Mouse (Mus musculus) kidney, postnatal 36 days (tissue): Measurements from ENCODE around the gene Recql.
"Not testable (repeated sequence)": the region's sequence is repeated elsewhere in the genome, so short reads cannot be mapped to it uniquely, and the experiment has no call there.

Source experiments
- DNase-seq, 2 experiments: peaks; one replicate each; pipeline ENCODE4 v3.0.0; 2021 to 2022; ENCODE audit warnings: mixed read lengths in 2 of 2

Recql gene

GRCm38 (mm10) chr6:142363019-142363576 lies 23.8 kb downstream of the Recql start:
- DNase-seq = peak in 1 of 2 experiments; percentile 40

GRCm38 (mm10) chr6:142362036-142362435 lies 24.9 kb downstream of the Recql start:
- no peak for DNase-seq

GRCm38 (mm10) chr6:142357106-142357505 lies 29.8 kb downstream of the Recql start:
- no peak for DNase-seq

GRCm38 (mm10) chr6:142352099-142352498 lies 34.8 kb downstream of the Recql start:
- not testable (repeated sequence) for DNase-seq

- peak; percentile 18 to 31 for DNase-seq
Measured at GRCm38 (mm10) chr6:142347431-142348385, 39.2 kb downstream of the Recql start.

GRCm38 (mm10) chr6:142346181-142347110 lies 40.4 kb downstream of the Recql start:
- no peak for DNase-seq

- DNase-seq = peak; percentile 89 to 91
Measured at GRCm38 (mm10) chr6:142345440-142346038, 41.3 kb downstream of the Recql start, which contains the start of gene Pyroxd1. Gene Pyroxd1, plus strand, starts transcription at chr6:142345654.

- peak; percentile 41 to 73 for DNase-seq
Measured at GRCm38 (mm10) chr6:142343561-142343960, 43.3 kb downstream of the Recql start.

- no peak for DNase-seq
Measured at GRCm38 (mm10) chr6:142339576-142339975, 47.3 kb downstream of the Recql start.

GRCm38 (mm10) chr6:142338961-142339360 lies 47.9 kb downstream of the Recql start:
- DNase-seq = no peak

- DNase-seq = no peak
Measured at GRCm38 (mm10) chr6:142329201-142329600, 57.7 kb downstream of the Recql start.

- no peak for DNase-seq
Measured at GRCm38 (mm10) chr6:142326598-142326997, 60.3 kb downstream of the Recql start.

GRCm38 (mm10) chr6:142322881-142323280 lies 64.0 kb downstream of the Recql start, which contains the start of gene Slco1a5:
Gene Slco1a5, minus strand, starts transcription at chr6:142322981.
- no peak for DNase-seq

GRCm38 (mm10) chr6:142317106-142317505 lies 69.8 kb downstream of the Recql start:
- DNase-seq = no peak

- DNase-seq = peak in 1 of 2 experiments; percentile 46
Measured at GRCm38 (mm10) chr6:142314285-142314684, 72.6 kb downstream of the Recql start.

- DNase-seq = no peak
Measured at GRCm38 (mm10) chr6:142305076-142305475, 81.8 kb downstream of the Recql start.
